Mouse (Mus musculus) neural tube, embryonic 14.5 days (tissue): ENCODE results near the gene Shroom2. TPM values are rescaled to one million over a fixed set of nuclear protein-coding genes. Genes with fewer than 3 reads are reported as not detected.

Source experiments
- ATAC-seq: fragments of 200-750 bp; cut with Nextera tagmentation; 2 replicates; pipeline ENCODE4 v1.8.0; 2017; ENCODE audit warnings: low read depth, mild to moderate bottlenecking, moderate TSS enrichment, moderate library complexity
- H3K27ac ChIP-seq: fragments of 300-500 bp; sonication (generic); 2 replicates; pipeline ENCODE4 v1.5.1; 2014; ENCODE audit warnings: low read depth, mild to moderate bottlenecking, control low read depth, low read length, moderate library complexity, mixed read lengths
- H3K27me3 ChIP-seq: fragments of 300-500 bp; sonication (generic); 2 replicates; pipeline ENCODE4 v1.6.1; 2014; ENCODE audit warnings: low read length; ENCODE audit not compliant: control insufficient read depth, insufficient read depth
- H3K36me3 ChIP-seq: fragments of 300-500 bp; sonication (generic); 2 replicates; pipeline ENCODE4 v1.6.1; 2014; ENCODE audit warnings: low read length, mixed read lengths; ENCODE audit not compliant: control insufficient read depth, insufficient read depth
- H3K4me1 ChIP-seq: fragments of 300-500 bp; sonication (generic); 2 replicates; pipeline ENCODE4 v1.6.1; 2014; ENCODE audit warnings: low read length; ENCODE audit not compliant: control insufficient read depth, insufficient read depth
- H3K4me2 ChIP-seq: fragments of 300-500 bp; sonication (generic); 2 replicates; pipeline ENCODE4 v1.6.1; 2014; ENCODE audit warnings: mild to moderate bottlenecking, low read depth, low read length, control low read depth
- H3K4me3 ChIP-seq: fragments of 300-500 bp; sonication (generic); 2 replicates; pipeline ENCODE4 v1.5.1; 2014; ENCODE audit warnings: low read depth, low read length, control low read depth, mixed read lengths
- H3K9ac ChIP-seq: fragments of 300-500 bp; sonication (generic); replicated peaks from 2 replicates; pipeline ENCODE4 v1.6.1; 2014; ENCODE audit warnings: low read depth, mild to moderate bottlenecking, control low read depth, low read length, mixed read lengths
- H3K9me3 ChIP-seq: fragments of 300-500 bp; sonication (generic); 2 replicates; pipeline ENCODE4 v1.6.1; 2016; ENCODE audit warnings: low read length; ENCODE audit not compliant: control insufficient read depth
- WGBS: fragments of 180-500 bp; shearing (Covaris S2); extraction: QIAGEN DNeasy Blood & Tissue Kit; methylation state at CpG from one replicate; pipeline ENCODE4 v1.1.7; 2014; 5-methylcytosine and 5-hydroxymethylcytosine counted together
- polyA plus RNA-seq: library from polyadenylated mRNA; unstranded; fragments of >200 nt; fragmentation: Nextera tagmentation; extraction: Ambion mirVana; gene quantifications from 2 replicates; pipeline ENCODE4 v1.2.1, GENCODE M21; 2014

The Shroom2 gene
- polyA plus RNA-seq, 1 experiment from 2014 or later = 174 TPM

DNA sequence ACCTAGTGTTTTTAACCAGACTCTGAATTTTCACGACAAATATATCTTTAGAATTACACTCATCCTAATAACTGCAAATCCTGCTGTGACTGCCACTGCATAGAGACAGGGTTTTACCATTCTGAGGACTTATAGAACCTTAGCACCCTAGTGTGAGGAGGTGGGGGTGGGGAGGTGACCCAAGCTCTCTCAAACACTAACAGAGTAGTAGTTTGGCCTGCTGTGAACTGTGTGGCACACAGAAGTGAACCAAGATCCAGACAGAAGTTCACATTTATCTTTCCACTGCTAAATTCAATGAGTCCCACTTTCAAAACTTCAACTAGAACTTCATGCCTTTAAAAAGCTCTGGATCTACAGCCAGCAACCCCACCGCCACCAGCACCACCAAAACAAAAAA, 6.4 kb downstream of the Shroom2 start:
- no peak for ATAC-seq
- no peak overlapping the region for H3K4me3 ChIP-seq
- no peak overlapping the region for H3K27ac ChIP-seq
- H3K9me3 ChIP-seq = no peaks in the 10 kb centered on the region
- no peak overlapping the region for H3K9ac ChIP-seq
- no peaks in the 10 kb centered on the region for H3K27me3 ChIP-seq
- H3K4me1 ChIP-seq = no peaks in the 10 kb centered on the region
- no peaks in the 10 kb centered on the region for H3K36me3 ChIP-seq
- WGBS = 67% methylated on average over 2 of the region's 2 CpGs
- no peak overlapping the region for H3K4me2 ChIP-seq

GRCm38 (mm10) chrX:152762437-152762836, 6.8 kb downstream of the Shroom2 start:
- no peak overlapping the region for H3K4me2 ChIP-seq
- no peak overlapping the region for H3K27ac ChIP-seq
- H3K27me3 ChIP-seq = no peaks in the 10 kb centered on the region
- ATAC-seq = no peak
- H3K4me3 ChIP-seq = no peak overlapping the region
- WGBS = 37% methylated on average over 2 of the region's 2 CpGs
- H3K9ac ChIP-seq = no peak overlapping the region
- H3K4me1 ChIP-seq = no peaks in the 10 kb centered on the region
- H3K36me3 ChIP-seq = no peaks in the 10 kb centered on the region
- no peaks in the 10 kb centered on the region for H3K9me3 ChIP-seq

DNA sequence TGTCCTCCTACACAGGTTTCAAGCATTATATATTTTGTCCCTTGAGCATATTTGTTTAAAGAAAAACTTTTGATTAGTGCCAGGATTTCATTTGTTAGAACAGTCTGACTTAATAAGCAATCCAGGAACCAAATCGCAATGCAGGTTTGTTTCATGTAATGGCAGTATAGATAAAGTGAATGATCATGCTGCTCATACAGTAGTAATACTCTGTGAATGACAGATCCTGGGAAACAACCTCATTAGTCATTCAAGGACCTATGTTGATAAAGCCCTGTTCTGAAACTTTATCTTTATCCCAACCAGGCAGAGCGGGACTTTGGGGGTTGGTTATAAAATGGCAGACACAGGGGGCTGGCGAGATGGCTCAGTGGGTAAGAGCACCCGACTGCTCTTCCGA, 13.0 kb downstream of the Shroom2 start:
- no peaks in the 10 kb centered on the region for H3K27me3 ChIP-seq
- WGBS = 94% methylated on average over 5 of the region's 5 CpGs
- H3K27ac ChIP-seq = no peak overlapping the region
- no peak overlapping the region for H3K9ac ChIP-seq
- no peak for ATAC-seq
- H3K4me3 ChIP-seq = no peak overlapping the region
- no peaks in the 10 kb centered on the region for H3K36me3 ChIP-seq
- H3K4me2 ChIP-seq = no peak overlapping the region
- H3K4me1 ChIP-seq = no peaks in the 10 kb centered on the region
- H3K9me3 ChIP-seq = no peaks in the 10 kb centered on the region

- Histone ChIP-seq H3K4me1 (no peaks in the 10 kb centered on the region), H3K9me3 (no peaks in the 10 kb centered on the region), H3K9ac (no peak overlapping the region), H3K4me2 (no peak overlapping the region), H3K27me3 (no peaks in the 10 kb centered on the region), H3K27ac (no peak overlapping the region), H3K36me3 (no peaks in the 10 kb centered on the region), H3K4me3 (no peak overlapping the region)
- no peak for ATAC-seq
- 97% methylated on average over 1 of the region's 1 CpGs for WGBS
These were observed 13.4 kb downstream of the Shroom2 start for GRCm38 (mm10) chrX:152755819-152756218.

DNA sequence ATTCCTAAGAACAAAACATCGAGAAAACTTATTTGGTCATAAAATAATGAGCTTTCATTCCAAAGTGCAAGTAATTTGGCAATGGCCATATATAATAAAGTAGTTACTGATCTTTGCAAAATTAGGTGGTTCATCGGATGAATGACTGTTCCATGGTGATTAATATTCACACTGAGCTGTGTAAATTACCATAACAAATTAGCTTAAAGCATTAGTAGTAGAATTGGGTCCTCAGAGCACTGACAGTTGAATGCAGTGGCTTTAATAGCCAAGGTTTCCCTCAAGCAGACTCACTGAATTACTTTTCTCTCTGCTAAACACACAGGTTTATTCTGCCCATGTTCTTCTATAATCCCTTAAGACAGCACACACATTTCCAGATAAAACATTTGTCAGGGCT, 23.3 kb downstream of the Shroom2 start:
- no peaks in the 10 kb centered on the region for H3K27me3 ChIP-seq
- H3K36me3 ChIP-seq = no peaks in the 10 kb centered on the region
- H3K4me2 ChIP-seq = no peak overlapping the region
- H3K4me1 ChIP-seq = no peaks in the 10 kb centered on the region
- ATAC-seq = no peak
- H3K9ac ChIP-seq = no peak overlapping the region
- 53% methylated on average over 2 of the region's 2 CpGs for WGBS
- H3K9me3 ChIP-seq = no peaks in the 10 kb centered on the region
- no peak overlapping the region for H3K4me3 ChIP-seq
- H3K27ac ChIP-seq = no peak overlapping the region

- H3K27ac ChIP-seq = no peak overlapping the region
- no peaks in the 10 kb centered on the region for H3K9me3 ChIP-seq
- H3K27me3 ChIP-seq = no peaks in the 10 kb centered on the region
- no peak overlapping the region for H3K4me2 ChIP-seq
- no peaks in the 10 kb centered on the region for H3K4me1 ChIP-seq
- ATAC-seq = no peak
- no peak overlapping the region for H3K4me3 ChIP-seq
- no peaks in the 10 kb centered on the region for H3K36me3 ChIP-seq
- no peak overlapping the region for H3K9ac ChIP-seq
These were observed 25.6 kb downstream of the Shroom2 start for GRCm38 (mm10) chrX:152743642-152744041.

DNA sequence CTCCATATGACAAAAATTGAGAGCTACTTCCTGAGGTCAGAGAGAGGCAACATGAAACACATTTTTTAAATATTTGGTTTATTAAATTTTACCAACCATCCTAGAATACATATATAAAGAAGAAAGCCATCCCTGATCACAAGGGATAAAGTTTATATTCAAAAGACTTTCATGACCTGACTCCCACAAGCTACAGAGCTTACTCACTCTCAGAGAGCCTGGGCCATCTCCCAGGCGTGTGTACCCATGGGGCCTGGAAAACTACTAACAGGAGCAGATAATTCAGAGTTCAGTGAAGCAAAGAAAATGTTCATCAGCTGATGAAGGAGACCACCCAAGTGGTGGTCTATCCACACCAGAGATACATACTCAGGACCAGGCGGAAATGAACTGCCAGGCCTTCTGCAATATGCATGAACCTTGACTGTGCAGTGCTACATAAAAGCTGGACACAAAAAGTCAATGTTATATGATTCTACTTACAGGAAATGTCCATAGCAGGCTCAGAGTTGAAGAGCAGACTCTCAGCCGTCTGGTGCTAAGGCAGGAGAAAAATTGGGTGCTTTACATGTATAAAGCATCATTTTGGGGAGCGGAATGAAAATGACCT, 30.4 kb downstream of the Shroom2 start:
- Histone ChIP-seq H3K9ac (no peak overlapping the region), H3K4me1 (no peaks in the 10 kb centered on the region), H3K4me3 (no peak overlapping the region), H3K9me3 (no peaks in the 10 kb centered on the region), H3K4me2 (no peak overlapping the region), H3K36me3 (no peaks in the 10 kb centered on the region), H3K27me3 (no peaks in the 10 kb centered on the region), H3K27ac (no peak overlapping the region)
- WGBS = 74% methylated on average over 4 of the region's 4 CpGs
- ATAC-seq = no peak

- H3K9ac ChIP-seq = no peak overlapping the region
- ATAC-seq = no peak
- no peaks in the 10 kb centered on the region for H3K9me3 ChIP-seq
- no peaks in the 10 kb centered on the region for H3K36me3 ChIP-seq
- H3K27me3 ChIP-seq = no peaks in the 10 kb centered on the region
- H3K4me3 ChIP-seq = no peak overlapping the region
- no peaks in the 10 kb centered on the region for H3K4me1 ChIP-seq
- 70% methylated on average over 2 of the region's 2 CpGs for WGBS
- no peak overlapping the region for H3K27ac ChIP-seq
- H3K4me2 ChIP-seq = no peak overlapping the region
These were observed 31.1 kb downstream of the Shroom2 start for GRCm38 (mm10) chrX:152738191-152738590.

GRCm38 (mm10) chrX:152735283-152735682, 34.0 kb downstream of the Shroom2 start:
- Histone ChIP-seq H3K27ac (no peak overlapping the region), H3K4me3 (no peak overlapping the region), H3K36me3 (no peaks in the 10 kb centered on the region), H3K27me3 (no peaks in the 10 kb centered on the region), H3K4me1 (no peaks in the 10 kb centered on the region), H3K4me2 (no peak overlapping the region), H3K9me3 (no peaks in the 10 kb centered on the region), H3K9ac (no peak overlapping the region)
- ATAC-seq = no peak

DNA sequence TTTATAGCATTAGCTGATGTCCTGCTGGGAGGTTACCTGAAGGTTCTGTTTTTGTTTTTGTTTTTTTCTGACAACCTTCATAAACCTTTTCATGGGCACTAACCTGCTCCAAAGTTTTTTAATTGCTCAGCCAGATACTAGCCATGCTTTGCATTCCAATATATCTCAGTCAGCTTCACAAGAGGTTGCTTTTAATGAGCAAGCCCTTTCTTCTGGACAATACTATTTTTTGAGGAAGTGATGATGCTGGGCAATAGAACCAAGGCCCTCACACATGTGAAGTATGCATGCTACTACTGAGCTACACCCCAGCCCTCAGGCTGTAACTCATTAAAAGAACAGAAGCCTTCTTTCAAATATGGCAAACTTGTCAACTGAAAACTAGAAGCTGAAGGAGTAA, 52.6 kb downstream of the Shroom2 start:
- Histone ChIP-seq H3K36me3 (no peaks in the 10 kb centered on the region), H3K9ac (no peak overlapping the region), H3K4me1 (no peaks in the 10 kb centered on the region), H3K4me2 (no peak overlapping the region), H3K27me3 (no peaks in the 10 kb centered on the region), H3K4me3 (no peak overlapping the region), H3K9me3 (no peaks in the 10 kb centered on the region), H3K27ac (no peak overlapping the region)
- no peak for ATAC-seq
